16 mouse cellular contexts compared by ENCODE assay signal in the genomic region with DNA sequence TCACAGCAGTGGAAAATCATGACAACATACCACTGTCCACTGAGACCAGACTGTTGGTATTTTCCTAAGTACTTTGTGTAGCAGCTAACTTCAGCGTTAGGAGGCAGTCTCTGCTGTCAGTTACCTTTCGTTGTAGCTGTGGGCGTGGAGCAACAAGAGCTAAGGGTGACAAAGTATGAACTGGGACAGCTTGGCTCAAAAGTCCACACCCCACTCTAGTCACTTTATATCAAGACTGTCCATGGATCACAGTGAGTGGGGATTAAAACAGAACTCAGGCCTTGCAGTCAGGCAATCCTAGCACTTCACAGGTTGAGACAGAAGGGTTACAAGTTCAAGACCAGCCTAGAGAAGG.
"Had no signal": no experiment of that assay in that cellular context is flagged by ENCODE, and none has a peak within 500 bp of the region (broad histone marks: within the 10 kb centered on the region; RNA-seq: fewer than 3 reads in every experiment).

No protein-coding gene starts in this region.

- H3K4me1 ChIP-seq: midbrain, embryonic 10.5 days; midbrain, embryonic 13.5 days; neural tube, embryonic 13.5 days; stomach, embryonic 15.5 days had no signal

- H3K9ac ChIP-seq: liver, embryonic 14.5 days; lung, embryonic 14.5 days; midbrain, embryonic 13.5 days; neural tube, embryonic 13.5 days; stomach, embryonic 15.5 days had no signal

- H3K27me3 ChIP-seq: midbrain, embryonic 13.5 days; neural tube, embryonic 13.5 days; stomach, embryonic 15.5 days had no signal

- H3K9me3 ChIP-seq: midbrain, embryonic 10.5 days; midbrain, embryonic 13.5 days; neural tube, embryonic 13.5 days; stomach, embryonic 15.5 days had no signal

- H3K27ac ChIP-seq: liver, embryonic 14.5 days; midbrain, embryonic 10.5 days; midbrain, embryonic 13.5 days; neural tube, embryonic 13.5 days; stomach, embryonic 15.5 days; stomach, postnatal 0 days had no signal

- ATAC-seq: midbrain, embryonic 13.5 days; midbrain, embryonic 16.5 days had no signal

- DNase-seq: lung, adult 18-20 months; lung, embryonic 14.5 days; lung, postnatal 10 days; lung, postnatal 4 days; right cerebral cortex, postnatal 14 days; thymus, adult 2 months; thymus, postnatal 25 days; thymus, postnatal 4 days had no signal

- H3K4me3 ChIP-seq: midbrain, embryonic 10.5 days; midbrain, embryonic 13.5 days; myocyte; neural tube, embryonic 13.5 days; stomach, embryonic 15.5 days had no signal

- H3K4me2 ChIP-seq: lung, embryonic 14.5 days; midbrain, embryonic 13.5 days; neural tube, embryonic 13.5 days; stomach, embryonic 15.5 days had no signal

- H3K36me3 ChIP-seq: midbrain, embryonic 10.5 days; midbrain, embryonic 13.5 days; neural tube, embryonic 13.5 days; stomach, embryonic 15.5 days had no signal
